Mouse (Mus musculus): ENCODE measurements around the gene Brd3.
"Not testable (repeated sequence)": the region's sequence is repeated elsewhere in the genome, so short reads cannot be mapped to it uniquely, and the experiment has no call there.

DNA sequence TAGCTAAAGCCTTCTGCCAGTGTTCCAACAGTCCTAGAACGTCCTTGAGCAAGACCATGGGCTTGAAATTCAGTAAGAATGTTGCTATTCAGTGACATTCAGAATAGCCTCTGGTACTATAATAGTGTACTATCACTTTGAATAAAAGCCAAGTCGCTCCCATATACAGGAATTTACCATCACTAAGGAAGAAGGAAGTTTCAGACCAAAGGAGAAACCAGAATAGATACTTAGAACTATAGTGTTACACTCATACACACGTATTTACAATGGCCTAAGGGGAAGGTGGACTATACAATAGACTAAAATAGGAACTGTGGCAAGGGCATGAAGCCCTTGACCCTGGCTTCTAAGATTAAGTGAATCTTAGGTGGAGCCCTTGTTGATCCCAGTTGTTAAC lies 38.1 kb upstream of the Brd3 start:
- not testable (repeated sequence) for TF ChIP-seq TAL1, GATA1 (IDR thresholded peaks at IDR 0.05; ENCODE audit: low read length)
